Mouse (Mus musculus) neural tube, embryonic 14.5 days (tissue): ENCODE measurements around the gene Cops3. TPM values are rescaled to one million over a fixed set of nuclear protein-coding genes. Genes with fewer than 3 reads are reported as not detected.
A peak's percentile ranks its signal among the peaks of the same experiment; 100 is the strongest.

Experiments
- ATAC-seq: fragments of 200-750 bp; cut with Nextera tagmentation; 2 replicates; pipeline ENCODE4 v1.8.0; 2017; ENCODE audit warnings: low read depth, mild to moderate bottlenecking, moderate TSS enrichment, moderate library complexity
- H3K27ac ChIP-seq: fragments of 300-500 bp; sonication (generic); 2 replicates; pipeline ENCODE4 v1.5.1; 2014; ENCODE audit warnings: low read depth, mild to moderate bottlenecking, control low read depth, low read length, moderate library complexity, mixed read lengths
- H3K27me3 ChIP-seq: fragments of 300-500 bp; sonication (generic); 2 replicates; pipeline ENCODE4 v1.6.1; 2014; ENCODE audit warnings: low read length; ENCODE audit not compliant: control insufficient read depth, insufficient read depth
- H3K36me3 ChIP-seq: fragments of 300-500 bp; sonication (generic); 2 replicates; pipeline ENCODE4 v1.6.1; 2014; ENCODE audit warnings: low read length, mixed read lengths; ENCODE audit not compliant: control insufficient read depth, insufficient read depth
- H3K4me1 ChIP-seq: fragments of 300-500 bp; sonication (generic); 2 replicates; pipeline ENCODE4 v1.6.1; 2014; ENCODE audit warnings: low read length; ENCODE audit not compliant: control insufficient read depth, insufficient read depth
- H3K4me2 ChIP-seq: fragments of 300-500 bp; sonication (generic); 2 replicates; pipeline ENCODE4 v1.6.1; 2014; ENCODE audit warnings: mild to moderate bottlenecking, low read depth, low read length, control low read depth
- H3K4me3 ChIP-seq: fragments of 300-500 bp; sonication (generic); 2 replicates; pipeline ENCODE4 v1.5.1; 2014; ENCODE audit warnings: low read depth, low read length, control low read depth, mixed read lengths
- H3K9ac ChIP-seq: fragments of 300-500 bp; sonication (generic); replicated peaks from 2 replicates; pipeline ENCODE4 v1.6.1; 2014; ENCODE audit warnings: low read depth, mild to moderate bottlenecking, control low read depth, low read length, mixed read lengths
- H3K9me3 ChIP-seq: fragments of 300-500 bp; sonication (generic); 2 replicates; pipeline ENCODE4 v1.6.1; 2016; ENCODE audit warnings: low read length; ENCODE audit not compliant: control insufficient read depth
- WGBS: fragments of 180-500 bp; shearing (Covaris S2); extraction: QIAGEN DNeasy Blood & Tissue Kit; methylation state at CpG from one replicate; pipeline ENCODE4 v1.1.7; 2014; 5-methylcytosine and 5-hydroxymethylcytosine counted together
- polyA plus RNA-seq: library from polyadenylated mRNA; unstranded; fragments of >200 nt; fragmentation: Nextera tagmentation; extraction: Ambion mirVana; gene quantifications from 2 replicates; pipeline ENCODE4 v1.2.1, GENCODE M21; 2014

Cops3 gene
- polyA plus RNA-seq, 1 experiment from 2014 or later = 212 TPM

GRCm38 (mm10) chr11:59815482-59816065, 24.1 kb downstream of the Cops3 start:
- Histone ChIP-seq H3K4me1 (no peaks in the 10 kb centered on the region; the same call in 1 of the 2 replicates), H3K4me2 (no peak overlapping the region), H3K27ac (no peak overlapping the region), H3K27me3 (no peaks in the 10 kb centered on the region), H3K4me3 (no peak overlapping the region), H3K9me3 (no peaks in the 10 kb centered on the region), H3K36me3 (peaks cover 44% of the 10 kb centered on the region), H3K9ac (no peak overlapping the region)
- WGBS = 93% methylated on average over 6 of the region's 6 CpGs
- no peak for ATAC-seq

- ATAC-seq = no peak
- H3K27me3 ChIP-seq = no peaks in the 10 kb centered on the region
- no peaks in the 10 kb centered on the region; the same call in 1 of the 2 replicates for H3K4me1 ChIP-seq
- H3K27ac ChIP-seq = no peak overlapping the region
- peaks cover 38% of the 10 kb centered on the region for H3K36me3 ChIP-seq
- 82% methylated on average over 6 of the region's 6 CpGs for WGBS
- no peak overlapping the region for H3K4me2 ChIP-seq
- no peak overlapping the region for H3K9ac ChIP-seq
- no peaks in the 10 kb centered on the region for H3K9me3 ChIP-seq
- H3K4me3 ChIP-seq = no peak overlapping the region
Measured at GRCm38 (mm10) chr11:59814936-59815335, 24.7 kb downstream of the Cops3 start.

GRCm38 (mm10) chr11:59814311-59814710, 25.3 kb downstream of the Cops3 start:
- H3K27ac ChIP-seq = no peak overlapping the region
- WGBS = 84% methylated on average over 1 of the region's 1 CpGs
- H3K9ac ChIP-seq = no peak overlapping the region
- no peaks in the 10 kb centered on the region for H3K9me3 ChIP-seq
- H3K4me3 ChIP-seq = no peak overlapping the region
- H3K27me3 ChIP-seq = no peaks in the 10 kb centered on the region
- H3K36me3 ChIP-seq = peaks cover 32% of the 10 kb centered on the region
- no peak for ATAC-seq
- no peaks in the 10 kb centered on the region; the same call in 1 of the 2 replicates for H3K4me1 ChIP-seq
- no peak overlapping the region for H3K4me2 ChIP-seq

GRCm38 (mm10) chr11:59813276-59813675, 26.4 kb downstream of the Cops3 start:
- no peak for ATAC-seq

GRCm38 (mm10) chr11:59811211-59811610, 28.4 kb downstream of the Cops3 start:
- H3K27ac ChIP-seq = no peak overlapping the region

More at GRCm38 (mm10) chr11:59813276-59813675, 26.4 kb downstream of the Cops3 start:
- peaks cover 8% of the 10 kb centered on the region for H3K4me1 ChIP-seq
- no peak overlapping the region for H3K4me2 ChIP-seq
- H3K36me3 ChIP-seq = peaks cover 22% of the 10 kb centered on the region; the same call in 1 of the 2 replicates
- no peak overlapping the region for H3K9ac ChIP-seq
- WGBS = 71% methylated on average over 3 of the region's 3 CpGs
- no peak overlapping the region for H3K27ac ChIP-seq
- no peaks in the 10 kb centered on the region for H3K9me3 ChIP-seq
- no peak overlapping the region for H3K4me3 ChIP-seq
- H3K27me3 ChIP-seq = no peaks in the 10 kb centered on the region

GRCm38 (mm10) chr11:59810480-59811158, 29.0 kb downstream of the Cops3 start:
- Histone ChIP-seq H3K9me3 (no peaks in the 10 kb centered on the region), H3K4me2 (peak overlapping the region; percentile 75), H3K36me3 (no peaks in the 10 kb centered on the region), H3K4me1 (peaks cover 9% of the 10 kb centered on the region), H3K27me3 (no peaks in the 10 kb centered on the region), H3K9ac (peak overlapping the region; percentile 90; the same call in 1 of the 2 replicates), H3K27ac (peak overlapping the region; percentile 98; the same call in 1 of the 2 replicates), H3K4me3 (peak overlapping the region; percentile 59)
- ATAC-seq = no peak
- 66% methylated on average over 14 of the region's 14 CpGs for WGBS

More at GRCm38 (mm10) chr11:59811211-59811610, 28.4 kb downstream of the Cops3 start:
- Histone ChIP-seq H3K27me3 (no peaks in the 10 kb centered on the region), H3K36me3 (0 out of 2 replicates have a peak, but pooled peaks cover 3% of the 10 kb centered on the region), H3K9ac (no peak overlapping the region), H3K9me3 (no peaks in the 10 kb centered on the region), H3K4me1 (peaks cover 9% of the 10 kb centered on the region), H3K4me3 (no peak overlapping the region), H3K4me2 (no peak overlapping the region)
- 85% methylated on average over 4 of the region's 4 CpGs for WGBS
- ATAC-seq = no peak

- Histone ChIP-seq H3K9me3 (no peaks in the 10 kb centered on the region), H3K27me3 (no peaks in the 10 kb centered on the region), H3K27ac (peak within 1 kb of the TSS; percentile 98), H3K4me2 (peak within 1 kb of the TSS; percentile 75), H3K4me1 (peaks cover 9% of the 10 kb centered on the region), H3K36me3 (peaks cover under 1% of the 10 kb centered on the region; the same call in 1 of the 2 replicates), H3K4me3 (peak within 1 kb of the TSS; percentile 59), H3K9ac (peak within 1 kb of the TSS; percentile 90)
- WGBS = 0% methylated on average over 52 of the region's 52 CpGs
- peak; percentile 96 for ATAC-seq
Measured at GRCm38 (mm10) chr11:59809670-59810474, 29.8 kb downstream of the Cops3 start, which contains the start of gene Flcn. Flcn (minus strand) TSS chr11:59810016.

- Histone ChIP-seq H3K27ac (peak overlapping the region; percentile 98), H3K9ac (peak overlapping the region; percentile 90), H3K36me3 (peaks cover 8% of the 10 kb centered on the region; the same call in 1 of the 2 replicates), H3K4me1 (peaks cover 9% of the 10 kb centered on the region), H3K9me3 (no peaks in the 10 kb centered on the region), H3K4me3 (peak overlapping the region; percentile 59), H3K27me3 (no peaks in the 10 kb centered on the region), H3K4me2 (peak overlapping the region; percentile 75)
- peak; percentile 26; the same call in 1 of the 2 replicates for ATAC-seq
- 1% methylated on average over 15 of the region's 15 CpGs for WGBS
Measured at GRCm38 (mm10) chr11:59809071-59809669, 30.5 kb downstream of the Cops3 start.
